ENCODE assay signal across 9 mouse cellular contexts in genomic region chrX:11999951-12000350, GRCm38 (mm10).
DNase-seq lines count a peak whose midpoint lies in the region; ATAC-seq and TF ChIP-seq lines count a peak whose summit lies in the region.
"Had no signal": no experiment of that assay in that cellular context is flagged by ENCODE, and none has a peak within 500 bp of the region (broad histone marks: within the 10 kb centered on the region; RNA-seq: fewer than 3 reads in every experiment).

No protein-coding gene starts in this region.

- no peak overlapping the region for H3K4me3 ChIP-seq in lung, embryonic 14.5 days (ENCODE audit: low read depth, low read length)
- no peak overlapping the region for H3K4me3 ChIP-seq in embryonic facial prominence, embryonic 12.5 days
- H3K4me3 ChIP-seq in limb, embryonic 12.5 days (replicated peaks), result no peak overlapping the region
- H3K4me3 ChIP-seq in neural tube, embryonic 11.5 days (ENCODE audit: low read depth, low read length), result no peak overlapping the region

- H3K27me3 ChIP-seq in lung, embryonic 14.5 days (ENCODE audit: insufficient read depth, low read length), result peaks cover 22% of the 10 kb centered on the region; the same call in 1 of the 2 replicates
- peaks cover 86% of the 10 kb centered on the region for H3K27me3 ChIP-seq in embryonic facial prominence, embryonic 12.5 days
- peaks cover 90% of the 10 kb centered on the region for H3K27me3 ChIP-seq in limb, embryonic 12.5 days
- H3K27me3 ChIP-seq in neural tube, embryonic 11.5 days (ENCODE audit: control insufficient read depth, insufficient read depth, low read length), result peaks cover 28% of the 10 kb centered on the region

- peaks cover 14% of the 10 kb centered on the region for H3K4me1 ChIP-seq in lung, embryonic 14.5 days (ENCODE audit: insufficient read depth)
- peaks cover 35% of the 10 kb centered on the region for H3K4me1 ChIP-seq in embryonic facial prominence, embryonic 12.5 days
- peaks cover 60% of the 10 kb centered on the region for H3K4me1 ChIP-seq in limb, embryonic 12.5 days (replicated peaks)
- H3K4me1 ChIP-seq in neural tube, embryonic 11.5 days (ENCODE audit: control insufficient read depth, insufficient read depth, low read length), result peaks cover 18% of the 10 kb centered on the region; the same call in 1 of the 2 replicates

- ATAC-seq in lung, embryonic 14.5 days (ENCODE audit: insufficient read depth), result no peak
- ATAC-seq in embryonic facial prominence, embryonic 12.5 days (ENCODE audit: insufficient number of reproducible peaks, insufficient read depth, low FRiP score, low TSS enrichment), result no peak
- no peak for ATAC-seq in limb, embryonic 12.5 days (ENCODE audit: insufficient number of reproducible peaks, insufficient read depth, low FRiP score, low TSS enrichment, low read depth)
- no peak for ATAC-seq in neural tube, embryonic 11.5 days (ENCODE audit: insufficient read depth, low FRiP score, low TSS enrichment)

- H3K36me3 ChIP-seq in lung, embryonic 14.5 days (ENCODE audit: insufficient read depth), result no peaks in the 10 kb centered on the region
- no peaks in the 10 kb centered on the region for H3K36me3 ChIP-seq in embryonic facial prominence, embryonic 12.5 days
- H3K36me3 ChIP-seq in limb, embryonic 12.5 days, result no peaks in the 10 kb centered on the region
- no peaks in the 10 kb centered on the region for H3K36me3 ChIP-seq in neural tube, embryonic 11.5 days (ENCODE audit: control insufficient read depth, insufficient read depth, low read length)

- H3K9me3 ChIP-seq in lung, embryonic 14.5 days (ENCODE audit: low read depth, low read length), result no peaks in the 10 kb centered on the region
- no peaks in the 10 kb centered on the region for H3K9me3 ChIP-seq in embryonic facial prominence, embryonic 12.5 days
- no peaks in the 10 kb centered on the region for H3K9me3 ChIP-seq in limb, embryonic 12.5 days
- H3K9me3 ChIP-seq in neural tube, embryonic 11.5 days (ENCODE audit: control insufficient read depth, low read length), result no peaks in the 10 kb centered on the region

- 31% methylated on average over 19 of the region's 19 CpGs for WGBS in lung, embryonic 14.5 days
- 9% methylated on average over 19 of the region's 19 CpGs for WGBS in embryonic facial prominence, embryonic 12.5 days
- WGBS in limb, embryonic 12.5 days, result 5% methylated on average over 19 of the region's 19 CpGs
- WGBS in neural tube, embryonic 11.5 days, result 4% methylated on average over 19 of the region's 19 CpGs

- H3K9ac ChIP-seq in lung, embryonic 14.5 days, result no peak overlapping the region
- H3K9ac ChIP-seq in embryonic facial prominence, embryonic 12.5 days, result no peak overlapping the region
- no peak overlapping the region for H3K9ac ChIP-seq in limb, embryonic 12.5 days (replicated peaks)
- no peak overlapping the region for H3K9ac ChIP-seq in neural tube, embryonic 11.5 days (ENCODE audit: low read length)

- peak; percentile 24 for DNase-seq in lung, embryonic 14.5 days
- DNase-seq in lung, postnatal 14 days, result no peak
- peak; percentile 62 for DNase-seq in neural tube, embryonic 11.5 days (ENCODE audit: low spot score)
- no peak for DNase-seq in natural killer cell, adult 2 months (ENCODE audit: low spot score in 2 of 2)
- DNase-seq in cerebellum, adult 9-10 months, result no peak
- no peak for DNase-seq in kidney, adult 8-10 months
- DNase-seq: thymus, adult 2 months had no signal

- TF ChIP-seq CTCF in lung, embryonic 14.5 days (IDR thresholded peaks at IDR 0.05; ENCODE audit: low read depth), result no peak

- peak overlapping the region; percentile 63; the same call in 1 of the 2 replicates for H3K4me2 ChIP-seq in lung, embryonic 14.5 days
- peak overlapping the region; percentile 51 for H3K4me2 ChIP-seq in embryonic facial prominence, embryonic 12.5 days (replicated peaks)
- H3K4me2 ChIP-seq in limb, embryonic 12.5 days, result peak overlapping the region; percentile 58
- peak overlapping the region; percentile 48; the same call in 1 of the 2 replicates for H3K4me2 ChIP-seq in neural tube, embryonic 11.5 days (ENCODE audit: low read depth)

- no peak overlapping the region for H3K27ac ChIP-seq in lung, embryonic 14.5 days (ENCODE audit: low read depth)
- no peak overlapping the region for H3K27ac ChIP-seq in embryonic facial prominence, embryonic 12.5 days
- no peak overlapping the region for H3K27ac ChIP-seq in limb, embryonic 12.5 days
- peak overlapping the region; percentile 44; the same call in 1 of the 2 replicates for H3K27ac ChIP-seq in neural tube, embryonic 11.5 days (ENCODE audit: low read depth, low read length)

Comparison
In these comparisons a context has a peak if more than half of its experiments do, and no peak if none do; other contexts are left out.
1. DNase-seq: peak in lung, embryonic 14.5 days (single experiment) and neural tube, embryonic 11.5 days (single experiment); none in lung, postnatal 14 days (single experiment), natural killer cell, adult 2 months (0 of 2), cerebellum, adult 9-10 months (single experiment) and kidney, adult 8-10 months (0 of 2).
2. Peak in every context shown above with its lines, with median percentiles within 50 percentile points of each other: H3K4me2 ChIP-seq.